8 mouse cellular contexts compared by ENCODE assay signal in the genomic region with DNA sequence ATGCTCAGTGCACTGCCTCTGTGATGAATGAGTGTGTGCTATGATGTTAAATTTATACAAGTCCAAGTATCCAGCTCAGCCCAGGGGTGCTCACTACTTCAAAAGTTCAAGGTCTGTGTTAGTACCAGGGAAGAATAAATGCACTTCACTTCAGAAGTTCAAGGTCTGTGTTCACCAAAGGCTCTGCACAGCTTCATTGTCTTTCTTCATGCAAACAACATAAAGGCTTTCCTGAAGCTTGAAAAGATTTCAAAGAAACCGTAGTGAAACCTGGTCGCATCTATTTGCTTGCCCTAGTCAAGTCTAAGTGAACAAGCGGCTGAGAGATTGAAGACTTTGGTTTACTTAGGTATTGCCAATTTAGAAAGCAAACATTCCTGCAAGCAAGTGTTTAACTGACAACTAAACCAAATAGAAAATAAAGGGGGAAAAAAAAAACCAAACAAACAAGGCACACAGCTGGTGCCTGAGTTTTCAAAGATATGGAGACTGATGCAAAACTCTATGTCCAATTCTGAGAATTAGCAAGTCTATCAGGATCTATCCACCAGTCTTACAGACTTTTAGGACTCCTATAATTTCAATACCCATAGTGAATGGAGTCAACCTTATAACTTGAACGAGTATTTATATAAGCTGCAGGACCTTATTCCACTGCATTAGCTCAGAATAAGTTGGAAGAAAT. TPM values are rescaled to one million over a fixed set of nuclear protein-coding genes. Genes with fewer than 3 reads are reported as not detected.
DNase-seq lines count a peak whose midpoint lies in the region; ATAC-seq and TF ChIP-seq lines count a peak whose summit lies in the region.

No protein-coding gene starts in this region.

- H3K4me2 ChIP-seq in CH12.LX (ENCODE audit: insufficient read depth, low read depth, poor library complexity, severe bottlenecking) = peak overlapping the region; percentile 34
- peak overlapping the region; percentile 80 for H3K4me2 ChIP-seq in forebrain, embryonic 14.5 days (ENCODE audit: low read length)
- peak overlapping the region; percentile 75 for H3K4me2 ChIP-seq in liver, postnatal 0 days (ENCODE audit: low read depth, low read length)

- no peak for TF ChIP-seq EP300 in heart, adult 2 months (IDR thresholded peaks at IDR 0.05; ENCODE audit: insufficient read depth, low read depth, low read length)
- no peak for TF ChIP-seq EP300 in CH12.LX (IDR thresholded peaks at IDR 0.05; ENCODE audit: low read length)
- no peak for TF ChIP-seq EP300 in liver, postnatal 0 days (IDR thresholded peaks at IDR 0.05; ENCODE audit: low read depth)

- no peak for TF ChIP-seq POLR2A in heart, adult 2 months (IDR thresholded peaks at IDR 0.05; ENCODE audit: insufficient read depth, low read depth, low read length)
- no peak for TF ChIP-seq POLR2A in CH12.LX (IDR thresholded peaks at IDR 0.05; ENCODE audit: low read depth, low read length)

- intact Hi-C loops in heart, adult 2 months (cut with DNase I) = loop anchor here (1.0 to 10.0 kb wide), 4 partner anchors 43 to 1450 kb away; no protein-coding TSS in a partner anchor
- intact Hi-C loops in heart, postnatal 25 days (cut with DNase I) = loop anchor here (5.0 kb wide), 1 partner anchor 1222 kb away; no protein-coding TSS in a partner anchor
- intact Hi-C loops in gastrocnemius, postnatal 14 days (cut with DNase I; ENCODE audit: low total_unique reads) = loop anchor here (5.0 kb wide), 1 partner anchor 47 kb away; no protein-coding TSS in a partner anchor

- no peak for TF ChIP-seq CTCF in heart, adult 2 months (IDR thresholded peaks at IDR 0.05)
- no peak for TF ChIP-seq CTCF in CH12.LX (conservative IDR thresholded peaks at IDR 0.05 in 1 of 2, IDR thresholded peaks at IDR 0.05 in 1 of 2; ENCODE audit: low read depth in 2 of 2, low read length in 2 of 2)
- TF ChIP-seq CTCF in liver, postnatal 0 days (IDR thresholded peaks at IDR 0.05; ENCODE audit: low read depth) = no peak

- H3K27ac ChIP-seq in heart, adult 2 months = no peak overlapping the region
- no peak overlapping the region for H3K27ac ChIP-seq in CH12.LX (ENCODE audit: insufficient read depth, low read depth)
- no peak overlapping the region for H3K27ac ChIP-seq in forebrain, embryonic 14.5 days (ENCODE audit: low read depth, low read length)
- peak overlapping the region; percentile 94 for H3K27ac ChIP-seq in liver, postnatal 0 days (ENCODE audit: low read depth)

- H3K9me3 ChIP-seq in CH12.LX (replicated peaks; ENCODE audit: low read length) = no peaks in the 10 kb centered on the region
- no peaks in the 10 kb centered on the region for H3K9me3 ChIP-seq in forebrain, embryonic 14.5 days (replicated peaks; ENCODE audit: control insufficient read depth, low read length)
- no peaks in the 10 kb centered on the region for H3K9me3 ChIP-seq in liver, postnatal 0 days (ENCODE audit: low read length)

- WGBS in heart, adult 2 months = 83% methylated on average over 4 of the region's 4 CpGs
- WGBS in forebrain, embryonic 14.5 days = 33% methylated on average over 4 of the region's 4 CpGs
- WGBS in liver, postnatal 0 days (ENCODE audit: insufficient replicate concordance) = 40% methylated on average over 4 of the region's 4 CpGs

- H3K4me3 ChIP-seq in heart, adult 2 months = peak overlapping the region; percentile 71; the same call in 1 of the 2 replicates
- peak overlapping the region; percentile 65 to 90 (median 85) for H3K4me3 ChIP-seq in CH12.LX (replicated peaks in 1 of 3; ENCODE audit: low read depth in 2 of 3, low read length in 2 of 3, poor library complexity in 1 of 3)
- H3K4me3 ChIP-seq in forebrain, embryonic 14.5 days (ENCODE audit: low read depth, low read length) = peak overlapping the region; percentile 81
- peak overlapping the region; percentile 97 for H3K4me3 ChIP-seq in liver, postnatal 0 days (ENCODE audit: low read depth, low read length)

- H3K79me2 ChIP-seq in heart, adult 2 months (replicated peaks; ENCODE audit: control insufficient read depth, insufficient read depth, low read length) = peaks cover 5% of the 10 kb centered on the region
- H3K79me2 ChIP-seq in CH12.LX (replicated peaks; ENCODE audit: control insufficient read depth, extremely low read depth, insufficient read depth, poor library complexity, severe bottlenecking) = peaks cover 33% of the 10 kb centered on the region

- dilution Hi-C loops in CH12.LX (cut with MboI; ENCODE audit: extremely low pct_ligation_motif_present, extremely low pct_unique_long_range_greater_than_20kb, low sequenced_read_pairs) = no loop called here

- no peak for ATAC-seq in forebrain, embryonic 14.5 days
- ATAC-seq in liver, postnatal 0 days = no peak
- ATAC-seq in inflammation-experienced regulatory T-cells, adult 6 months = no peak

- DNase-seq in heart, adult 2 months = no peak
- DNase-seq in heart, postnatal 25 days (ENCODE audit: low spot score) = no peak
- DNase-seq in CH12.LX (ENCODE audit: extremely low read depth) = no peak
- no peak for DNase-seq in forebrain, embryonic 14.5 days (ENCODE audit: low spot score)
- no peak for DNase-seq in liver, postnatal 0 days
- no peak for DNase-seq in gastrocnemius, postnatal 14 days
- DNase-seq in urinary bladder, postnatal 36 days (ENCODE audit: low spot score in 2 of 2) = no peak

- no peak for TF ChIP-seq RAD21 in CH12.LX (IDR thresholded peaks at IDR 0.05; ENCODE audit: low read depth, low read length)

- no peaks in the 10 kb centered on the region for H3K27me3 ChIP-seq in heart, adult 2 months (ENCODE audit: control insufficient read depth, insufficient read depth, low read length)
- H3K27me3 ChIP-seq in CH12.LX (replicated peaks) = no peaks in the 10 kb centered on the region
- no peaks in the 10 kb centered on the region for H3K27me3 ChIP-seq in forebrain, embryonic 14.5 days (replicated peaks; ENCODE audit: control insufficient read depth, insufficient read depth, low read length)
- no peaks in the 10 kb centered on the region for H3K27me3 ChIP-seq in liver, postnatal 0 days (ENCODE audit: insufficient read depth, low read length)

- peaks cover 12% of the 10 kb centered on the region for H3K4me1 ChIP-seq in heart, adult 2 months (ENCODE audit: control insufficient read depth, insufficient read depth, low read length)
- H3K4me1 ChIP-seq in CH12.LX (ENCODE audit: control insufficient read depth in 1 of 2, insufficient read depth in 2 of 2) = peaks cover 9 to 66% of the 10 kb centered on the region in 2 experiments; a peak in 3 of 4 replicates
- H3K4me1 ChIP-seq in forebrain, embryonic 14.5 days (ENCODE audit: control insufficient read depth, insufficient read depth, low read length) = peaks cover 17% of the 10 kb centered on the region
- peaks cover 33% of the 10 kb centered on the region for H3K4me1 ChIP-seq in liver, postnatal 0 days (ENCODE audit: insufficient read depth)

- in situ Hi-C loops in CH12.LX (cut with MboI; ENCODE audit: low pct_ligation_motif_present, low pct_unique_long_range_greater_than_20kb, low sequenced_read_pairs) = loop anchor here (5.0 to 25.0 kb wide), 2 partner anchors 32 to 338 kb away; no protein-coding TSS in a partner anchor

- H3K9ac ChIP-seq in heart, adult 2 months (ENCODE audit: low read depth, low read length) = no peak overlapping the region
- H3K9ac ChIP-seq in CH12.LX (ENCODE audit: insufficient read depth, low read depth) = peak overlapping the region; percentile 73
- H3K9ac ChIP-seq in forebrain, embryonic 14.5 days (ENCODE audit: low read length) = peak overlapping the region; percentile 97
- peak overlapping the region; percentile 98 for H3K9ac ChIP-seq in liver, postnatal 0 days (replicated peaks)

- peaks cover 12% of the 10 kb centered on the region for H3K36me3 ChIP-seq in heart, adult 2 months (ENCODE audit: control insufficient read depth, insufficient read depth, low read length)
- H3K36me3 ChIP-seq in CH12.LX (replicated peaks in 1 of 2; ENCODE audit: control insufficient read depth in 1 of 2, insufficient read depth in 1 of 2, low read length in 1 of 2) = peaks cover 0 to 14% of the 10 kb centered on the region in 2 experiments
- H3K36me3 ChIP-seq in forebrain, embryonic 14.5 days (ENCODE audit: control insufficient read depth, insufficient read depth, low read length) = no peaks in the 10 kb centered on the region
- H3K36me3 ChIP-seq in liver, postnatal 0 days (replicated peaks; ENCODE audit: insufficient read depth, low read length) = peaks cover 7% of the 10 kb centered on the region

TF ChIP-seq in CH12.LX, 34 proteins besides CTCF, POLR2A, EP300 and RAD21:
- TF ChIP-seq HCFC1 (IDR thresholded peaks at IDR 0.05; ENCODE audit: low read depth, low read length) (no peak), NELFE (IDR thresholded peaks at IDR 0.05; ENCODE audit: low read depth, low read length) (no peak), MYC (IDR thresholded peaks at IDR 0.05; ENCODE audit: low read depth, low read length) (no peak), GABPA (IDR thresholded peaks at IDR 0.05; ENCODE audit: insufficient replicate concordance, low read depth, low read length) (no peak), ZC3H11A (IDR thresholded peaks at IDR 0.05; ENCODE audit: low read depth, low read length) (no peak), IRF4 (IDR thresholded peaks at IDR 0.05; ENCODE audit: low read depth, low read length) (no peak)

RNA-seq across cellular contexts. Expression of gene Tapt1, which starts 1.4 kb away (rescaled TPM):
- 10 to 100 TPM; 19.2 to 21.1 TPM for total RNA-seq in heart, adult 2 months (2021)
- 18.7 and 41.4 TPM in 2 replicates for polyA plus RNA-seq in heart, adult 2 months (2012; rRNA removed)
- 10 to 100 TPM; 19.7 to 19.9 TPM for total RNA-seq in heart, postnatal 25 days (2021)
- total RNA-seq in CH12.LX (2012; rRNA removed) (15.7 and 18.1 TPM in 2 replicates), CH12.LX (2014; rRNA removed) (40.8 and 42.5 TPM in 2 replicates)
- 25.7 and 33.5 TPM in 2 replicates for polyA plus RNA-seq in CH12.LX (2012; ENCODE audit: insufficient read length, low read depth)
- polyA plus RNA-seq in forebrain, embryonic 14.5 days (2014; fragmentation: Nextera tagmentation; extraction: Ambion mirVana) = 26.2 and 26.3 TPM in 2 replicates
- 29.8 and 33.3 TPM in 2 replicates for polyA plus RNA-seq in liver, postnatal 0 days (2015; fragmentation: Nextera tagmentation; extraction: Ambion mirVana)
- total RNA-seq in gastrocnemius, postnatal 14 days (2021) = 10 to 100 TPM; 25.4 to 27.7 TPM
- polyA plus RNA-seq in inflammation-experienced regulatory T-cells, adult 6 months (2017; shearing (Covaris generic)) = 10 to 100 TPM in 2 of 3 experiments, 1 to 10 TPM in 1; 9.4 to 17.1 (median 15.0) TPM
